Comparison of ENCODE assay signal across 8 mouse cellular contexts in genomic region chr15:101315378-101315777, GRCm38 (mm10). TPM values are rescaled to one million over a fixed set of nuclear protein-coding genes. Genes with fewer than 3 reads are reported as not detected.
A peak's percentile ranks its signal among the peaks of the same experiment; 100 is the strongest.
DNase-seq lines count a peak whose midpoint lies in the region; ATAC-seq and TF ChIP-seq lines count a peak whose summit lies in the region.
"Had no signal": no experiment of that assay in that cellular context is flagged by ENCODE, and none has a peak within 500 bp of the region (broad histone marks: within the 10 kb centered on the region; RNA-seq: fewer than 3 reads in every experiment).

No protein-coding gene starts in this region.

- H3K27ac ChIP-seq in liver, embryonic 11.5 days (ENCODE audit: low read depth, low read length), result no peak overlapping the region
- no peak overlapping the region for H3K27ac ChIP-seq in embryonic facial prominence, embryonic 14.5 days (replicated peaks; ENCODE audit: low read depth, low read length)
- H3K27ac ChIP-seq in hindbrain, embryonic 12.5 days, result no peak overlapping the region
- H3K27ac ChIP-seq in midbrain, postnatal 0 days (ENCODE audit: low read depth, low read length), result no peak overlapping the region
- H3K27ac ChIP-seq: liver, embryonic 14.5 days had no signal

- ATAC-seq in liver, embryonic 11.5 days (replicated peaks; ENCODE audit: low FRiP score), result 0 out of 2 replicates have a peak, but pooled peaks have one; percentile 7
- no peak for ATAC-seq in embryonic facial prominence, embryonic 14.5 days (ENCODE audit: low read depth)
- peak; percentile 31 for ATAC-seq in hindbrain, embryonic 12.5 days (ENCODE audit: low FRiP score)
- peak; percentile 20; the same call in 1 of the 2 replicates for ATAC-seq in midbrain, postnatal 0 days (ENCODE audit: low FRiP score)

- no peaks in the 10 kb centered on the region for H3K27me3 ChIP-seq in liver, embryonic 11.5 days (replicated peaks; ENCODE audit: control insufficient read depth, insufficient read depth, low read length)
- H3K27me3 ChIP-seq in embryonic facial prominence, embryonic 14.5 days (replicated peaks; ENCODE audit: control insufficient read depth, insufficient read depth, low read length), result no peaks in the 10 kb centered on the region
- H3K27me3 ChIP-seq in hindbrain, embryonic 12.5 days, result 0 out of 2 replicates have a peak, but pooled peaks cover 4% of the 10 kb centered on the region
- no peaks in the 10 kb centered on the region for H3K27me3 ChIP-seq in midbrain, postnatal 0 days (ENCODE audit: insufficient read depth, low read length)

- H3K36me3 ChIP-seq in liver, embryonic 11.5 days (ENCODE audit: control insufficient read depth, insufficient read depth, low read length), result no peaks in the 10 kb centered on the region
- no peaks in the 10 kb centered on the region for H3K36me3 ChIP-seq in embryonic facial prominence, embryonic 14.5 days (ENCODE audit: control insufficient read depth, insufficient read depth, low read length)
- no peaks in the 10 kb centered on the region for H3K36me3 ChIP-seq in hindbrain, embryonic 12.5 days
- H3K36me3 ChIP-seq in midbrain, postnatal 0 days (ENCODE audit: insufficient read depth, low read length), result no peaks in the 10 kb centered on the region

- no peak overlapping the region for H3K9ac ChIP-seq in liver, embryonic 11.5 days (ENCODE audit: low read depth, low read length)
- no peak overlapping the region for H3K9ac ChIP-seq in embryonic facial prominence, embryonic 14.5 days (ENCODE audit: low read depth, low read length)
- no peak overlapping the region for H3K9ac ChIP-seq in hindbrain, embryonic 12.5 days
- no peak overlapping the region for H3K9ac ChIP-seq in midbrain, postnatal 0 days (replicated peaks; ENCODE audit: low read length, poor library complexity, severe bottlenecking)
- H3K9ac ChIP-seq: liver, embryonic 14.5 days had no signal

- peaks cover 13% of the 10 kb centered on the region for H3K4me1 ChIP-seq in liver, embryonic 11.5 days (replicated peaks; ENCODE audit: control insufficient read depth, insufficient read depth, low read length)
- H3K4me1 ChIP-seq in embryonic facial prominence, embryonic 14.5 days (ENCODE audit: control insufficient read depth, insufficient read depth, low read length), result no peaks in the 10 kb centered on the region
- H3K4me1 ChIP-seq in hindbrain, embryonic 12.5 days, result peaks cover 6% of the 10 kb centered on the region; the same call in 1 of the 2 replicates
- H3K4me1 ChIP-seq in midbrain, postnatal 0 days (ENCODE audit: insufficient read depth, low read length), result no peaks in the 10 kb centered on the region

- H3K4me3 ChIP-seq in liver, embryonic 11.5 days (ENCODE audit: low read depth, low read length), result no peak overlapping the region
- no peak overlapping the region for H3K4me3 ChIP-seq in embryonic facial prominence, embryonic 14.5 days (ENCODE audit: low read depth, low read length)
- no peak overlapping the region for H3K4me3 ChIP-seq in hindbrain, embryonic 12.5 days
- no peak overlapping the region for H3K4me3 ChIP-seq in midbrain, postnatal 0 days (ENCODE audit: low read depth, low read length)

- WGBS in liver, embryonic 11.5 days, result 90% methylated on average over 4 of the region's 4 CpGs
- WGBS in embryonic facial prominence, embryonic 14.5 days, result 86% methylated on average over 4 of the region's 4 CpGs
- WGBS in hindbrain, embryonic 12.5 days, result 84% methylated on average over 4 of the region's 4 CpGs
- 85% methylated on average over 4 of the region's 4 CpGs for WGBS in midbrain, postnatal 0 days

- DNase-seq in liver, embryonic 11.5 days (ENCODE audit: low spot score), result no peak
- DNase-seq in liver, result no peak
- DNase-seq in embryonic facial prominence, embryonic 14.5 days (ENCODE audit: low spot score), result no peak
- DNase-seq in midbrain, postnatal 0 days (ENCODE audit: low spot score), result no peak
- no peak for DNase-seq in adrenal gland, postnatal 10 days
- DNase-seq in urinary bladder, postnatal 14 days (ENCODE audit: low spot score), result no peak

- no peak overlapping the region; the same call in 1 of the 2 replicates for H3K4me2 ChIP-seq in liver, embryonic 11.5 days
- peak overlapping the region; percentile 61 for H3K4me2 ChIP-seq in embryonic facial prominence, embryonic 14.5 days (ENCODE audit: low read depth, low read length)
- H3K4me2 ChIP-seq in hindbrain, embryonic 12.5 days (replicated peaks), result no peak overlapping the region
- no peak overlapping the region for H3K4me2 ChIP-seq in midbrain, postnatal 0 days (ENCODE audit: low read depth, low read length, poor library complexity, severe bottlenecking)

- TF ChIP-seq CTCF in midbrain, postnatal 0 days (IDR thresholded peaks at IDR 0.05), result no peak

- H3K9me3 ChIP-seq in liver, embryonic 11.5 days (ENCODE audit: control insufficient read depth, low read length), result no peaks in the 10 kb centered on the region
- H3K9me3 ChIP-seq in embryonic facial prominence, embryonic 14.5 days (ENCODE audit: control insufficient read depth, low read length), result no peaks in the 10 kb centered on the region
- no peaks in the 10 kb centered on the region for H3K9me3 ChIP-seq in hindbrain, embryonic 12.5 days (replicated peaks)
- no peaks in the 10 kb centered on the region for H3K9me3 ChIP-seq in midbrain, postnatal 0 days (ENCODE audit: low read length)

RNA-seq across cellular contexts. Expression of gene 6030408B16Rik, which starts 22.4 kb away (rescaled TPM):
- polyA plus RNA-seq in liver, embryonic 11.5 days (2014; fragmentation: Nextera tagmentation; extraction: Ambion mirVana), result 0.58 and 0.94 TPM in 2 replicates
- 0.79 and 0.84 TPM in 2 replicates for polyA plus RNA-seq in embryonic facial prominence, embryonic 14.5 days (2014; fragmentation: Nextera tagmentation; extraction: Ambion mirVana)
- 0.31 and 0.87 TPM in 2 replicates for polyA plus RNA-seq in hindbrain, embryonic 12.5 days (2016; fragmentation: Nextera tagmentation; extraction: Ambion mirVana)
- not detected in 2 replicates for total RNA-seq in midbrain, postnatal 0 days (2014; rRNA removed)
- 0.22 and 0.33 TPM in 2 replicates for polyA plus RNA-seq in midbrain, postnatal 0 days (2015; fragmentation: Nextera tagmentation; extraction: Ambion mirVana)
- 1 to 10 TPM; 1.0 to 2.4 TPM for total RNA-seq in adrenal gland, postnatal 10 days (2021)

RNA-seq across cellular contexts. Expression of gene Atg101, which starts 31.3 kb away (rescaled TPM):
- polyA plus RNA-seq in liver, embryonic 11.5 days (2014; fragmentation: Nextera tagmentation; extraction: Ambion mirVana), result 52.6 and 54.9 TPM in 2 replicates
- 49.9 and 62.0 TPM in 2 replicates for polyA plus RNA-seq in embryonic facial prominence, embryonic 14.5 days (2014; fragmentation: Nextera tagmentation; extraction: Ambion mirVana)
- polyA plus RNA-seq in hindbrain, embryonic 12.5 days (2016; fragmentation: Nextera tagmentation; extraction: Ambion mirVana), result 62.0 and 66.5 TPM in 2 replicates
- total RNA-seq in midbrain, postnatal 0 days (2014; rRNA removed), result 33.5 and 61.1 TPM in 2 replicates
- 74.2 and 75.6 TPM in 2 replicates for polyA plus RNA-seq in midbrain, postnatal 0 days (2015; fragmentation: Nextera tagmentation; extraction: Ambion mirVana)
- 100 to 1,000 TPM in 1 of 2 experiments, 10 to 100 TPM in 1; 36.6 to 103 TPM for total RNA-seq in adrenal gland, postnatal 10 days (2021)

RNA-seq across cellular contexts. Expression of gene Krt80, which starts 54.6 kb away (rescaled TPM):
- 0.23 TPM in 1 of 2 replicates, not detected in the other for polyA plus RNA-seq in liver, embryonic 11.5 days (2014; fragmentation: Nextera tagmentation; extraction: Ambion mirVana)
- polyA plus RNA-seq in embryonic facial prominence, embryonic 14.5 days (2014; fragmentation: Nextera tagmentation; extraction: Ambion mirVana), result 5.5 and 9.5 TPM in 2 replicates
- 0.14 and 0.21 TPM in 2 replicates for polyA plus RNA-seq in hindbrain, embryonic 12.5 days (2016; fragmentation: Nextera tagmentation; extraction: Ambion mirVana)
- 0.09 and 1.0 TPM in 2 replicates for total RNA-seq in midbrain, postnatal 0 days (2014; rRNA removed)
- polyA plus RNA-seq in midbrain, postnatal 0 days (2015; fragmentation: Nextera tagmentation; extraction: Ambion mirVana), result 0.16 and 0.33 TPM in 2 replicates
- under 1 TPM; 0.75 to 0.76 TPM for total RNA-seq in adrenal gland, postnatal 10 days (2021)
